Mouse (Mus musculus): Measurements from ENCODE around the gene Vmn1r22. TPM values are rescaled to one million over a fixed set of nuclear protein-coding genes. Genes with fewer than 3 reads are reported as not detected.
"Not testable (repeated sequence)": the region's sequence is repeated elsewhere in the genome, so short reads cannot be mapped to it uniquely, and the experiment has no call there.

Vmn1r22 gene
- total RNA-seq (2022) = not detected

DNA sequence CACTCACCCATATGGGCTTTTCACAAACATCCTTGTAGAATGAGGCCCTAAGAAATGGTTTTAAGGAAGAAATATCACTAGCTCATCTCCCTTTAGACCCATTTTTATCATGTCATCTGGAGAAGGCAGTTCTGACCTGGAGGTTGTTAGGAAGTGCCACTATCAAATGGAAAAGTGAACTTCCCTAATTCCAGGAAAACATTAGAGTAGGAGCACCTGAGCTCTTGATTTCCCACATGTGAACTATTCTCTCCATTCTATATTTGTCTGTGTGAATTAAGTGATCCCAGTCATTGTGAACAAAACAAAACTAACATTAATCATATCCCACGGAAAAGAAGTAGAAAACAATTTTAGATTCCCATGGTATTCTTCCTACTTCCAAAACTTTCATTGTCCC, at the start of gene Vmn1r22:
Gene Vmn1r22 (minus strand): TSS at position 101 of the 400 bp plus-strand sequence.
- no peak for DNase-seq (ENCODE audit: low spot score in 2 of 2)

DNA sequence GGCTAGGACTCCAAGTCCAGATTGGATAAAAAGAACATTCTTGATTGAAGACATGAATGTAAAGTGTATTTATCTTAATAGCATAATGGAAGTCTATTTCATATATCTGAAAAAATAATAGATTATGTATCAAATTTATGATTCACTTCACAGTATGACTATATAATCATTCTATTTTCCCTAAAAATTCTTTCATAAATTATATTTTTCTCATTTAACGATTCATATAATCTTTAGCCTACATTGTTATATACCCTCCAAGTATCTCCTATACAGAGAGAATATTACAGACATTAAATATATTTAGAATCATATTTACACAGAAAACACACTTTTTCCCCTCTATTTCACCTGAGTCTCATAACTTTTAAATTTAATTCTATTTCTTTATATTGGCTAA, 18.9 kb upstream of the Vmn1r22 start, which contains the start of gene Vmn1r23:
Gene Vmn1r23 (minus strand): TSS at position 101 of the 400 bp plus-strand sequence.
- DNase-seq (ENCODE audit: low spot score in 2 of 2) = no peak

DNA sequence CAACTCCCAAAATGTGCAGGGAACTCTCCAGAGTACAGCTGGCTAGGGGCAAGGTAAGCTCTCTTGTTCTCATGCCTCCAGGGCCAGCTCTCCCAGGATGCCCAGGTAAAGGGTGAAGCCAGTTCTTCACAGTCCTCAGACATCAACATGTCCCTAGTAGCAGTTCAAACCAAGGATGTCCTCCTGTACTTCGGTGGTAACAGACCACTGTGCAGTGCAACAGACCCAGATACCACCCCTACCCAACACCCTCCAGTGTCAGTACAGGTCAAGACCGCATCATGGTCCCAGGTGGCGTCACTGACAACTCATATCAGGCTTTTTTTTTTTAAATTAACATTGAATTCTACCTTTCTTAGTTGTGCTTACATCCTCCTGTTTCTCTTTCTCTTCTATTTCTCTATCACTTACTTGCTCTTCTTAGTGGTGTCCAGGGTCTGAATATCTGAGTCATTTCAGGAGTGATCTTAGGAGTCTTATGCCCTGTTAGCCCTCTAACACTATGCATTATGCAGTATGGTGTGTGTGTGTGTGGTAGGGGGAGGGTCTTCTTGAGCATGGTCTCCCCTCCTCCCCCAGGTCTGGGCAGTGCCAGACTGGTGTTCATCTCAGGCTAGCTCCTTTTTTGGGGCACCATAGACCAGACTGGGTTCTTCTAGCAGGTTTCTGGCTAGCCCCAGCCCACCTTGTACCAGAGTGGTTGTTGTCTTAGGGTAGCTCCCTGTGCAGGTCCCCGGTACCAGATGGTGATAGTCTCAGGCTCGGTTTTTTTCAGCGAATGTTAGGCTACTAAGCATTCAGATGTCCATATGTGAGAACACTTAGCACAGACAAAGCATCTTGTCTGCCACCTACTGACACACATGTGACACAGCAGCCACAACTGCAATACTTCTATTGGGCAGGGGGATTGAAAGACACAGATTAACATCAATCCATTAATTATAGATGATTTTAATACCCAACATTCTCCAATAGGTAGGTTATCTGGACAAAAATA, 48.5 kb downstream of the Vmn1r22 start:
- peak; percentile 13 to 15 for DNase-seq (ENCODE audit: low spot score in 2 of 2)

GRCm38 (mm10) chr6:57851177-57851576, 56.7 kb downstream of the Vmn1r22 start:
- DNase-seq (ENCODE audit: low spot score in 2 of 2) = not testable (repeated sequence)

GRCm38 (mm10) chr6:57850286-57850685, 57.5 kb downstream of the Vmn1r22 start, which contains the start of gene Vmn1r21:
Gene Vmn1r21, minus strand, starts transcription at chr6:57850343.
- no peak for DNase-seq (ENCODE audit: low spot score in 2 of 2)

Other genes with a start within 250 kb of the Vmn1r22 start
- gene Pyurf, start 215.9 kb downstream of the Vmn1r22 start, total RNA-seq (2022) = 1 to 10 TPM; 7.5 to 8.8 (median 8.1) TPM
- gene Lancl2, start 205.5 kb downstream of the Vmn1r22 start, total RNA-seq (2022) = 10 to 100 TPM; 74.9 to 80.8 (median 75.7) TPM
- gene Vopp1, start 82.9 kb downstream of the Vmn1r22 start, total RNA-seq (2022) = 10 to 100 TPM; 59.6 to 78.1 (median 72.4) TPM
- gene Vmn1r21, start 57.7 kb downstream of the Vmn1r22 start, total RNA-seq (2022) = not detected
- not detected for gene Vmn1r23, start 18.8 kb upstream of the Vmn1r22 start, total RNA-seq (2022)
- gene Vmn1r24, start 53.5 kb upstream of the Vmn1r22 start, total RNA-seq (2022) = not detected
- gene Vmn1r25, start 72.8 kb upstream of the Vmn1r22 start, total RNA-seq (2022) = not detected
- gene Vmn1r26, start 107.1 kb upstream of the Vmn1r22 start, total RNA-seq (2022) = not detected

Measured in layer of hippocampus, adult 8-10 months (tissue).